Mouse (Mus musculus) liver, adult 2 months (tissue): ENCODE data around the gene D630045J12Rik. TPM values are rescaled to one million over a fixed set of nuclear protein-coding genes. Genes with fewer than 3 reads are reported as not detected.

Source experiments
- DNase-seq: peaks from one replicate; pipeline ENCODE4 v3.0.0-alpha.2; 2011; ENCODE audit warnings: low read depth, low spot score; ENCODE audit errors: extremely low read depth
- H3K27ac ChIP-seq: fragments of 200-500 bp; replicated peaks from 2 replicates; pipeline ENCODE4 v1.5.1; 2012; ENCODE audit warnings: low read depth, mild to moderate bottlenecking, control low read depth, inconsistent platforms, low read length; ENCODE audit not compliant: insufficient read depth
- H3K27me3 ChIP-seq: fragments of 200-500 bp; 2 replicates; pipeline ENCODE4 v1.6.1; 2012; ENCODE audit warnings: mild to moderate bottlenecking, moderate library complexity, low read length, inconsistent platforms; ENCODE audit not compliant: control insufficient read depth, insufficient read depth
- H3K36me3 ChIP-seq: fragments of 200-500 bp; 2 replicates; pipeline ENCODE4 v1.6.1; 2012; ENCODE audit warnings: low read length, inconsistent platforms; ENCODE audit not compliant: control insufficient read depth, insufficient read depth
- H3K4me1 ChIP-seq: fragments of 200-500 bp; 2 replicates; pipeline ENCODE4 v1.6.1; 2011; ENCODE audit warnings: low read length; ENCODE audit not compliant: control insufficient read depth, insufficient read depth
- H3K4me3 ChIP-seq: fragments of 200-500 bp; 2 replicates; pipeline ENCODE4 v1.5.1; 2011; ENCODE audit warnings: low read depth, mild to moderate bottlenecking, control low read depth, low read length, moderate library complexity; ENCODE audit not compliant: insufficient read depth
- H3K79me2 ChIP-seq: fragments of 200-500 bp; 2 replicates; pipeline ENCODE4 v1.6.1; 2012; ENCODE audit warnings: inconsistent platforms, mild to moderate bottlenecking, low read length, moderate library complexity; ENCODE audit not compliant: control insufficient read depth, insufficient read depth
- H3K9ac ChIP-seq: fragments of 200-500 bp; 2 replicates; pipeline ENCODE4 v1.6.1; 2012; ENCODE audit warnings: low read depth, mild to moderate bottlenecking, control low read depth, inconsistent platforms, low read length
- CTCF ChIP-seq: fragments of 200-500 bp; IDR thresholded peaks from 2 replicates; pipeline ENCODE4 v1.5.1; 2011; ENCODE audit warnings: low read depth, low read length, control low read depth
- POLR2A ChIP-seq: fragments of 200-500 bp; IDR thresholded peaks from 2 replicates; pipeline ENCODE4 v1.6.1; 2011; ENCODE audit warnings: low read length, control low read depth; ENCODE audit not compliant: insufficient read depth; ENCODE audit errors: extremely low read depth
- WGBS: fragments of 180-500 bp; shearing (Covaris S2); methylation state at CpG from one replicate; pipeline ENCODE4 v1.1.7; 2018; 5-methylcytosine and 5-hydroxymethylcytosine counted together
- polyA plus RNA-seq: library from polyadenylated mRNA; depleted of rRNA; stranded (reverse); fragments of >200 nt; gene quantifications from 2 replicates; pipeline ENCODE4 v1.2.3, GENCODE M21; 2012; rRNA removed
- total RNA-seq: library from RNA; depleted of rRNA; stranded (reverse); fragments of >200 nt; gene quantifications from 2 replicates; pipeline ENCODE4 v1.2.3, GENCODE M21; 2014; rRNA removed

The D630045J12Rik gene
- total and polyA plus RNA-seq, 2 experiments = 0.46 to 1.3 TPM

- Histone ChIP-seq H3K27ac (no peak overlapping the region), H3K27me3 (no peaks in the 10 kb centered on the region), H3K4me1 (no peaks in the 10 kb centered on the region), H3K36me3 (no peaks in the 10 kb centered on the region), H3K9ac (no peak overlapping the region), H3K4me3 (no peak overlapping the region), H3K79me2 (no peaks in the 10 kb centered on the region)
- TF ChIP-seq POLR2A = no peak
- TF ChIP-seq CTCF = no peak
- no peak for DNase-seq
- 81% methylated on average over 9 of the region's 9 CpGs for WGBS
These were observed 166.4 kb downstream of the D630045J12Rik start for GRCm38 (mm10) chr6:38087242-38088026.

- 77% methylated on average over 4 of the region's 4 CpGs for WGBS
These were observed 170.6 kb downstream of the D630045J12Rik start for GRCm38 (mm10) chr6:38083204-38083603.

GRCm38 (mm10) chr6:38081727-38082341 is 172.0 kb downstream of the D630045J12Rik start:
- no peaks in the 10 kb centered on the region for H3K36me3 ChIP-seq
- H3K79me2 ChIP-seq = no peaks in the 10 kb centered on the region
- no peaks in the 10 kb centered on the region for H3K4me1 ChIP-seq
- TF ChIP-seq POLR2A (no peak), CTCF (no peak)
- DNase-seq = no peak
- H3K4me3 ChIP-seq = no peak overlapping the region
- H3K27ac ChIP-seq = no peak overlapping the region
- no peak overlapping the region for H3K9ac ChIP-seq
- 61% methylated on average over 11 of the region's 11 CpGs for WGBS
- no peaks in the 10 kb centered on the region for H3K27me3 ChIP-seq

More at GRCm38 (mm10) chr6:38083204-38083603, 170.6 kb downstream of the D630045J12Rik start:
- Histone ChIP-seq H3K27ac (no peak overlapping the region), H3K79me2 (no peaks in the 10 kb centered on the region), H3K4me3 (no peak overlapping the region), H3K36me3 (no peaks in the 10 kb centered on the region), H3K9ac (no peak overlapping the region), H3K4me1 (no peaks in the 10 kb centered on the region), H3K27me3 (no peaks in the 10 kb centered on the region)
- no peak for DNase-seq
- TF ChIP-seq POLR2A (no peak), CTCF (no peak)

- WGBS = 81% methylated on average over 4 of the region's 4 CpGs
- Histone ChIP-seq H3K4me3 (no peak overlapping the region), H3K4me1 (no peaks in the 10 kb centered on the region), H3K79me2 (no peaks in the 10 kb centered on the region), H3K27me3 (no peaks in the 10 kb centered on the region), H3K36me3 (no peaks in the 10 kb centered on the region), H3K27ac (no peak overlapping the region), H3K9ac (no peak overlapping the region)
- TF ChIP-seq POLR2A = no peak
- no peak for TF ChIP-seq CTCF
- no peak for DNase-seq
These were observed 173.4 kb downstream of the D630045J12Rik start for GRCm38 (mm10) chr6:38080364-38080763.

GRCm38 (mm10) chr6:38073592-38073991 is 180.2 kb downstream of the D630045J12Rik start:
- Histone ChIP-seq H3K9ac (no peak overlapping the region), H3K27ac (no peak overlapping the region), H3K36me3 (no peaks in the 10 kb centered on the region), H3K4me1 (peaks cover 2% of the 10 kb centered on the region; the same call in 1 of the 2 replicates), H3K79me2 (no peaks in the 10 kb centered on the region), H3K27me3 (no peaks in the 10 kb centered on the region), H3K4me3 (no peak overlapping the region)
- WGBS = 94% methylated on average over 3 of the region's 3 CpGs
- no peak for DNase-seq
- no peak for TF ChIP-seq CTCF
- TF ChIP-seq POLR2A = no peak

Other genes starting within 250 kb of the D630045J12Rik start
- not detected in 2 replicates for gene Svopl, start 207.0 kb downstream of the D630045J12Rik start, total RNA-seq
- not detected in 2 replicates for gene Svopl, start 207.0 kb downstream of the D630045J12Rik start, polyA plus RNA-seq
- not detected in 2 replicates for gene Tmem213, start 144.8 kb downstream of the D630045J12Rik start, total RNA-seq
- not detected in 2 replicates for gene Tmem213, start 144.8 kb downstream of the D630045J12Rik start, polyA plus RNA-seq
- 0.20 and 0.28 TPM in 2 replicates for gene Atp6v0a4, start 129.4 kb downstream of the D630045J12Rik start, total RNA-seq
- gene Atp6v0a4, start 129.4 kb downstream of the D630045J12Rik start, polyA plus RNA-seq = 0.31 and 0.44 TPM in 2 replicates
- gene Zc3hav1l, start 45.2 kb upstream of the D630045J12Rik start, total RNA-seq = 0.18 and 0.27 TPM in 2 replicates
- gene Zc3hav1l, start 45.2 kb upstream of the D630045J12Rik start, polyA plus RNA-seq = 0.15 and 0.22 TPM in 2 replicates
- 27.9 and 31.8 TPM in 2 replicates for gene Zc3hav1, start 100.6 kb upstream of the D630045J12Rik start, total RNA-seq
- gene Zc3hav1, start 100.6 kb upstream of the D630045J12Rik start, polyA plus RNA-seq = 16.3 and 17.0 TPM in 2 replicates
- gene Ttc26, start 127.5 kb upstream of the D630045J12Rik start, total RNA-seq = 0.47 and 0.65 TPM in 2 replicates
- 0.10 and 0.11 TPM in 2 replicates for gene Ttc26, start 127.5 kb upstream of the D630045J12Rik start, polyA plus RNA-seq
- gene Ubn2, start 179.9 kb upstream of the D630045J12Rik start, total RNA-seq = 7.9 and 10.6 TPM in 2 replicates
- 2.2 and 2.9 TPM in 2 replicates for gene Ubn2, start 179.9 kb upstream of the D630045J12Rik start, polyA plus RNA-seq